Mouse (Mus musculus) kidney, postnatal 4 days (tissue): ENCODE data around the gene Snap91.

ENCODE experiments used
- DNase-seq, 2 experiments: peaks; one replicate each; pipeline ENCODE4 v3.0.0; 2021; ENCODE audit warnings: mixed read lengths in 2 of 2

Snap91 gene

GRCm38 (mm10) chr9:86813327-86813726 is 67.1 kb downstream of the Snap91 start:
- DNase-seq: no peak

GRCm38 (mm10) chr9:86810696-86811232 is 69.7 kb downstream of the Snap91 start:
- DNase-seq: no peak

GRCm38 (mm10) chr9:86810213-86810612 is 70.2 kb downstream of the Snap91 start:
- DNase-seq: no peak

- peak; percentile 29 to 32 for DNase-seq
These were observed 79.8 kb downstream of the Snap91 start for GRCm38 (mm10) chr9:86800600-86801163.

GRCm38 (mm10) chr9:86799099-86799498 is 81.4 kb downstream of the Snap91 start:
- DNase-seq: no peak

GRCm38 (mm10) chr9:86798686-86799085 is 81.8 kb downstream of the Snap91 start:
- DNase-seq: peak; percentile 9 to 19

- DNase-seq: no peak
These were observed 82.3 kb downstream of the Snap91 start for GRCm38 (mm10) chr9:86798129-86798528.

GRCm38 (mm10) chr9:86797553-86797952 is 82.9 kb downstream of the Snap91 start:
- no peak for DNase-seq

GRCm38 (mm10) chr9:86795236-86795635 is 85.2 kb downstream of the Snap91 start:
- no peak for DNase-seq

GRCm38 (mm10) chr9:86791927-86792326 is 88.5 kb downstream of the Snap91 start:
- DNase-seq: no peak

- DNase-seq: no peak
These were observed 91.3 kb downstream of the Snap91 start for GRCm38 (mm10) chr9:86789186-86789585.

GRCm38 (mm10) chr9:86782836-86783235 is 97.6 kb downstream of the Snap91 start:
- no peak for DNase-seq

- no peak for DNase-seq
These were observed 99.0 kb downstream of the Snap91 start for GRCm38 (mm10) chr9:86781426-86781825.

- DNase-seq: no peak
These were observed 102.2 kb downstream of the Snap91 start for GRCm38 (mm10) chr9:86778212-86778611.

GRCm38 (mm10) chr9:86777309-86777708 is 103.1 kb downstream of the Snap91 start:
- DNase-seq: no peak

GRCm38 (mm10) chr9:86775374-86775773 is 105.1 kb downstream of the Snap91 start:
- no peak for DNase-seq

GRCm38 (mm10) chr9:86773996-86774395 is 106.5 kb downstream of the Snap91 start:
- DNase-seq: no peak

GRCm38 (mm10) chr9:86772897-86773296 is 107.6 kb downstream of the Snap91 start:
- DNase-seq: no peak

GRCm38 (mm10) chr9:86766991-86767390 is 113.5 kb downstream of the Snap91 start:
- DNase-seq: no peak

GRCm38 (mm10) chr9:86764002-86764401 is 116.5 kb downstream of the Snap91 start:
- DNase-seq: no peak

GRCm38 (mm10) chr9:86762477-86763376 is 117.7 kb downstream of the Snap91 start:
- DNase-seq: no peak

GRCm38 (mm10) chr9:86745926-86746581 is 134.4 kb downstream of the Snap91 start:
- peak; percentile 58 to 71 for DNase-seq

GRCm38 (mm10) chr9:86744041-86744440 is 136.4 kb downstream of the Snap91 start:
- DNase-seq: no peak
